Mouse (Mus musculus): ENCODE data around the gene Limch1. TPM values are rescaled to one million over a fixed set of nuclear protein-coding genes. Genes with fewer than 3 reads are reported as not detected.

Gene Limch1
- polyA plus RNA-seq, 1 experiment from 2014 or later, result 41.5 TPM

DNA sequence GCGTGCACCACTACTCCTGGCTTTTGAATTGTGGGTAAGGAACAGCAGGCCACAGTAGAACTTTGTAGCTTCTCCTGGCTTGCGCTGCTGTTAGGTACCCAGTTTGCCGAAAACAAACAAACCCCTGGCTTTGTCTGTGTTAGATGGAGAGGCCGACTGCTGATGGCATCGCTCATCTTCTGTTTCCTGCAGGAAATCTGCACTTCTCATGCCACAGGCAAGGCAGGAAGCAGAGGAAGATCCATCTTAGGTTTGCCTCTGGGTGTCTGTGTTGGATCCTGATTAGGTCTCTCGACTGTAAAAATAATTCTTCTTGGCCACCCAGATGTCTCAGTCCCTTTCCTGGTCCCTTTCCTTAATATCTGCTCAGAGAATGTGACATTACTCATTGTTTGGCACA lies 51.7 kb downstream of the Limch1 start:
- Histone ChIP-seq H3K27me3 (no peaks in the 10 kb centered on the region), H3K4me1 (peaks cover 29% of the 10 kb centered on the region), H3K9me3 (no peaks in the 10 kb centered on the region), H3K4me2 (replicated peaks) (no peak overlapping the region), H3K9ac (replicated peaks) (no peak overlapping the region), H3K27ac (replicated peaks) (no peak overlapping the region), H3K36me3 (no peaks in the 10 kb centered on the region), H3K4me3 (no peak overlapping the region)
- 75% methylated on average over 6 of the region's 6 CpGs for WGBS
- ATAC-seq (ENCODE audit: low FRiP score, low read depth), result no peak

DNA sequence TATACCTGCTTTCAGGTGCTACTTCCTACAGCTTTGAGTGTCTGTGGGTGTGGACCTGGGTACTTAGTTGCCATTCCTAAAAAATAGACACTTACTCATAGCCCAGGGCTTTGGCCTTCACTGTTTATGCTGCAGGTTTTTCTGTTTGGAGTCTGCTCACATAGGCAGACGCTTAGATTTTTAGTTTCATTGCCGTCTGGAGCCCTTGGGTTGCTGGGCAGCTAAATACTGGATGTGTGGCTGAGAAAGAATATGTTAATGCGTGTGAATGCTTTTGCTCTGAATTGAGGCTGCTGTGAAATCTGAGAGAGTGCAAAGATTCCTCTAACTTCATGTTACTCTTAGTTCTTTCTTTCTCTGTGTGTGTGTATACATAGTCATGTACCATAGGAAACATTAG lies 52.5 kb downstream of the Limch1 start:
- no peaks in the 10 kb centered on the region for H3K27me3 ChIP-seq
- no peak overlapping the region for H3K9ac ChIP-seq (replicated peaks)
- H3K4me1 ChIP-seq, result peaks cover 29% of the 10 kb centered on the region
- H3K36me3 ChIP-seq, result no peaks in the 10 kb centered on the region
- 30% methylated on average over 3 of the region's 3 CpGs for WGBS
- H3K9me3 ChIP-seq, result no peaks in the 10 kb centered on the region
- 0 out of 2 replicates have a peak, but pooled peaks have one; percentile 31 for ATAC-seq (ENCODE audit: low FRiP score, low read depth)
- H3K4me2 ChIP-seq (replicated peaks), result no peak overlapping the region
- H3K4me3 ChIP-seq, result no peak overlapping the region
- H3K27ac ChIP-seq (replicated peaks), result peak overlapping the region; percentile 59

- Histone ChIP-seq H3K9me3 (no peaks in the 10 kb centered on the region), H3K4me3 (no peak overlapping the region), H3K27ac (replicated peaks) (peak overlapping the region; percentile 59), H3K36me3 (no peaks in the 10 kb centered on the region), H3K27me3 (no peaks in the 10 kb centered on the region), H3K4me1 (peaks cover 29% of the 10 kb centered on the region), H3K4me2 (replicated peaks) (no peak overlapping the region), H3K9ac (replicated peaks) (no peak overlapping the region)
- 0 out of 2 replicates have a peak, but pooled peaks have one; percentile 36 for ATAC-seq (ENCODE audit: low FRiP score, low read depth)
- WGBS, result 33% methylated on average over 8 of the region's 8 CpGs
Observed at GRCm38 (mm10) chr5:66798591-66799003, 53.0 kb downstream of the Limch1 start.

- Histone ChIP-seq H3K4me1 (peaks cover 29% of the 10 kb centered on the region), H3K9me3 (no peaks in the 10 kb centered on the region), H3K4me2 (replicated peaks) (no peak overlapping the region), H3K27ac (replicated peaks) (peak overlapping the region; percentile 12; the same call in 1 of the 2 replicates), H3K9ac (replicated peaks) (no peak overlapping the region), H3K27me3 (no peaks in the 10 kb centered on the region), H3K4me3 (no peak overlapping the region), H3K36me3 (no peaks in the 10 kb centered on the region)
- no peak for ATAC-seq (ENCODE audit: low FRiP score, low read depth)
- 21% methylated on average over 9 of the region's 9 CpGs for whole genome bisulfite sequencing
Observed at GRCm38 (mm10) chr5:66800243-66800642, 54.6 kb downstream of the Limch1 start.

- no peak for ATAC-seq (ENCODE audit: low FRiP score, low read depth)
- Histone ChIP-seq H3K9ac (replicated peaks) (no peak overlapping the region), H3K27me3 (no peaks in the 10 kb centered on the region), H3K4me1 (peaks cover 30% of the 10 kb centered on the region), H3K27ac (replicated peaks) (no peak overlapping the region), H3K9me3 (no peaks in the 10 kb centered on the region), H3K36me3 (no peaks in the 10 kb centered on the region), H3K4me3 (no peak overlapping the region), H3K4me2 (replicated peaks) (no peak overlapping the region)
- 83% methylated on average over 6 of the region's 6 CpGs for whole genome bisulfite sequencing
Observed at GRCm38 (mm10) chr5:66800977-66801376, 55.4 kb downstream of the Limch1 start.

DNA sequence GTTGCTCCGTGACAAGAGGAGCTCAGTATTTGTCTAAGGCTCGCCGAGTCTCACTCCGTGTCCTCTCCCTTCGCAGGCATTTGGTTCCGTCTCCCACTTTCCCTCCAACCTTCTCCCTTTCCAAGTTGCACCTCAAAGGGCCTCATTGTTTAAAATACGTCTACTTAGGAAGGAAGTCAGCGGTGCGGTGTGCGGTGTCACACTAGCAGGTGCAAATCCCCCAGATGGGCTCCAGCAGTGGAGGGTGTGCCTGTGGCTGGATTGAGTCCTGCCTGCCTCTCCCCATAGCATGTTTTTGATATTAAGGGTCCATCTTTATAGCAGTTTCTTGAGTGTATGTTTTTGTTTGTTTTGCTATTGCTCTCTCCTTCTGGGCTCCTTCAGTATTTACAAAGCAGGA lies 56.6 kb downstream of the Limch1 start:
- Histone ChIP-seq H3K4me3 (no peak overlapping the region), H3K9me3 (no peaks in the 10 kb centered on the region), H3K4me1 (peaks cover 41% of the 10 kb centered on the region), H3K9ac (replicated peaks) (no peak overlapping the region), H3K27me3 (no peaks in the 10 kb centered on the region), H3K4me2 (replicated peaks) (no peak overlapping the region), H3K27ac (replicated peaks) (no peak overlapping the region), H3K36me3 (no peaks in the 10 kb centered on the region)
- no peak for ATAC-seq (ENCODE audit: low FRiP score, low read depth)
- 72% methylated on average over 10 of the region's 10 CpGs for WGBS

DNA sequence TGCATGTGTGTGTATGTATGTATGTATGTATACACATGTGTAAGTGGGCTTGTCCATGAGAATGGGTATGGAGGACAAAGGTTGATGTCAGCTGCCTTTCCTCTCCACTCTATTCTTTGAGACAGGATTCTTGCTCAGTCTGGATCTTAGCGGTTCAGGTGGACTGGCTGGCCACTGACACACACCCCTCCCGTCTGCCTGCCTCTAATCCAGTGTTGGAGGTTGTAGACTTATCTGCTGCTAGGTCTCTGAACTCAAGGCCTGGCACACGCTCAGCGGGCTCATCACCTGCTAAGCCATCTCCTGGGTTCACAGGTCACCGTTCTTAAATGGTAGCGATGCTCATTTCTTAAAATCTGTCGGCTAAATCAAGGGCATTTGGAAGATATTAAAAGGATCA lies 60.7 kb downstream of the Limch1 start:
- 48% methylated on average over 7 of the region's 7 CpGs for WGBS
- peaks cover 23% of the 10 kb centered on the region for H3K4me1 ChIP-seq
- H3K9ac ChIP-seq (replicated peaks), result no peak overlapping the region
- no peaks in the 10 kb centered on the region for H3K36me3 ChIP-seq
- H3K27me3 ChIP-seq, result no peaks in the 10 kb centered on the region
- H3K4me2 ChIP-seq (replicated peaks), result no peak overlapping the region
- ATAC-seq (ENCODE audit: low FRiP score, low read depth), result no peak
- H3K4me3 ChIP-seq, result no peak overlapping the region
- H3K9me3 ChIP-seq, result no peaks in the 10 kb centered on the region
- peak overlapping the region; percentile 52; the same call in 1 of the 2 replicates for H3K27ac ChIP-seq (replicated peaks)

- H3K27ac ChIP-seq (replicated peaks), result no peak overlapping the region
- WGBS, result 92% methylated on average over 6 of the region's 6 CpGs
- H3K9ac ChIP-seq (replicated peaks), result no peak overlapping the region
- no peak for ATAC-seq (ENCODE audit: low FRiP score, low read depth)
- H3K36me3 ChIP-seq, result no peaks in the 10 kb centered on the region
- H3K4me2 ChIP-seq (replicated peaks), result no peak overlapping the region
- H3K27me3 ChIP-seq, result no peaks in the 10 kb centered on the region
- peaks cover 23% of the 10 kb centered on the region for H3K4me1 ChIP-seq
- no peaks in the 10 kb centered on the region for H3K9me3 ChIP-seq
- H3K4me3 ChIP-seq, result no peak overlapping the region
Observed at GRCm38 (mm10) chr5:66807737-66808136, 62.1 kb downstream of the Limch1 start.

DNA sequence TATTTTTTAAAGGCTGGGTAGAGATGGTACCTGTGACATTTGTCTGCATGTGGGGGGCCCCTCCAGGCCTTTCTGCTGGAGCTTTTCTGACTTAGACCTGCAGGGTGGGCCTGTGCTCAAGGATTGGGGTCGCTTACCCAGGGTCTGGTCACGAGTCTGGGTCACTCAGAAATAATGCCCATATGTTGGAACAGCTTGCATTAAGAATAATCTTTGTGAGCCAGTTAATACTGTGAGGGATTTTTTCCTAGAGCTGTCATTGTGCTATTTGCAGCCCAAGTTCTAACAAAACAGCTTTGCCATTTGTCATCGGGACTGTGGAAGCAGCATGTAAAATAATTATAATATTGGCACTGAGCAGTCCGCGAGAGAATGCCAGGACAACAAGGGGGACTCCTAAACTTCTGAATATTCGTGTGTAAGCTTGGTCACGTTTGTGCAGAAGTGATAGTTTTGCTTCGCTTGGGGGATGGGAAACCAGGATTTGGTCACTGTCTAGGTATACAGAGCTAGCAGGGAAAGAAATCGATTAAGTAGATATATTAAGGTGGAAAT lies 63.5 kb downstream of the Limch1 start:
- no peaks in the 10 kb centered on the region for H3K36me3 ChIP-seq
- 70% methylated on average over 9 of the region's 9 CpGs for WGBS
- no peak for ATAC-seq (ENCODE audit: low FRiP score, low read depth)
- no peak overlapping the region for H3K4me3 ChIP-seq
- no peaks in the 10 kb centered on the region for H3K27me3 ChIP-seq
- H3K9ac ChIP-seq (replicated peaks), result no peak overlapping the region
- H3K9me3 ChIP-seq, result no peaks in the 10 kb centered on the region
- H3K4me1 ChIP-seq, result peaks cover 23% of the 10 kb centered on the region
- H3K27ac ChIP-seq (replicated peaks), result no peak overlapping the region
- no peak overlapping the region for H3K4me2 ChIP-seq (replicated peaks)

GRCm38 (mm10) chr5:66810396-66810795 lies 64.8 kb downstream of the Limch1 start:
- 63% methylated on average over 2 of the region's 2 CpGs for WGBS

GRCm38 (mm10) chr5:66814674-66815073 lies 69.0 kb downstream of the Limch1 start:
- WGBS, result 71% methylated on average over 3 of the region's 3 CpGs
- H3K4me3 ChIP-seq, result no peak overlapping the region
- H3K27ac ChIP-seq (replicated peaks), result no peak overlapping the region
- peaks cover 11% of the 10 kb centered on the region for H3K4me1 ChIP-seq
- H3K9ac ChIP-seq (replicated peaks), result no peak overlapping the region
- no peaks in the 10 kb centered on the region for H3K9me3 ChIP-seq
- H3K27me3 ChIP-seq, result no peaks in the 10 kb centered on the region
- H3K36me3 ChIP-seq, result no peaks in the 10 kb centered on the region
- H3K4me2 ChIP-seq (replicated peaks), result no peak overlapping the region
- no peak; the same call in 1 of the 2 replicates for ATAC-seq (ENCODE audit: low FRiP score, low read depth)

More at GRCm38 (mm10) chr5:66810396-66810795, 64.8 kb downstream of the Limch1 start:
- no peak overlapping the region for H3K9ac ChIP-seq (replicated peaks)
- no peak overlapping the region for H3K4me2 ChIP-seq (replicated peaks)
- no peaks in the 10 kb centered on the region for H3K36me3 ChIP-seq
- H3K4me3 ChIP-seq, result no peak overlapping the region
- H3K27ac ChIP-seq (replicated peaks), result no peak overlapping the region
- no peak for ATAC-seq (ENCODE audit: low FRiP score, low read depth)
- H3K9me3 ChIP-seq, result no peaks in the 10 kb centered on the region
- peaks cover 23% of the 10 kb centered on the region for H3K4me1 ChIP-seq
- no peaks in the 10 kb centered on the region for H3K27me3 ChIP-seq

DNA sequence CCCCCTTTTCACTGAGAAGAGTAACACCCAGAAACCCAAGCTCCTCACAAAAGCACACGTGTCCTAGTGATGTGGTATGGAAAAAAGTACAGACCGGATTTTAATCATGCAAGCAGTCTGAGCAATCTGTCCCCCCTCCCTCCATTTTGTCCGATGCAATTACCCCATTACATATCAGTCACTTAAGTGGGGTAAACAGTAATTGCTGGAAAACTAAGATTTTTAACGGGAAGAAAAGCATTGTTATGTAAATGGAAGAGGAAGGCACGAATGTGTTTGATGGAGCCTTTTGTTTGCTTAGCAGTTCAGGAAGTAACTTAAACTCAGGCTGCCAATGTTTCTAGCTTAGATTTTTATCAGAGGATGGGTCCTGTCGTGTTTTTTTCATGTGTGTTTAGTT lies 70.2 kb downstream of the Limch1 start:
- Histone ChIP-seq H3K27ac (replicated peaks) (no peak overlapping the region), H3K36me3 (no peaks in the 10 kb centered on the region), H3K27me3 (no peaks in the 10 kb centered on the region), H3K4me2 (replicated peaks) (peak overlapping the region; percentile 17; the same call in 1 of the 2 replicates), H3K9me3 (no peaks in the 10 kb centered on the region), H3K4me1 (peaks cover 11% of the 10 kb centered on the region), H3K9ac (replicated peaks) (no peak overlapping the region), H3K4me3 (no peak overlapping the region)
- no peak for ATAC-seq (ENCODE audit: low FRiP score, low read depth)
- WGBS, result 15% methylated on average over 6 of the region's 6 CpGs

- no peaks in the 10 kb centered on the region for H3K36me3 ChIP-seq
- H3K4me3 ChIP-seq, result no peak overlapping the region
- ATAC-seq (ENCODE audit: low FRiP score, low read depth), result no peak
- H3K4me1 ChIP-seq, result peaks cover 11% of the 10 kb centered on the region
- H3K4me2 ChIP-seq (replicated peaks), result no peak overlapping the region
- H3K27me3 ChIP-seq, result no peaks in the 10 kb centered on the region
- no peak overlapping the region for H3K27ac ChIP-seq (replicated peaks)
- H3K9ac ChIP-seq (replicated peaks), result no peak overlapping the region
- 74% methylated on average over 18 of the region's 18 CpGs for WGBS
- H3K9me3 ChIP-seq, result no peaks in the 10 kb centered on the region
Observed at GRCm38 (mm10) chr5:66816751-66817150, 71.1 kb downstream of the Limch1 start.
